Mouse (Mus musculus) heart, embryonic 11.5 days (tissue): ENCODE data around the gene Cerk. TPM values are rescaled to one million over a fixed set of nuclear protein-coding genes. Genes with fewer than 3 reads are reported as not detected.
A peak's percentile ranks its signal among the peaks of the same experiment; 100 is the strongest.

Experiments used
- ATAC-seq: fragments of 200-750 bp; cut with Nextera tagmentation; replicated peaks from 2 replicates; pipeline ENCODE4 v1.8.0; 2017; ENCODE audit warnings: moderate library complexity; ENCODE audit not compliant: insufficient number of reproducible peaks, low FRiP score, low TSS enrichment
- H3K27ac ChIP-seq: fragments of 300-500 bp; sonication (generic); 2 replicates; pipeline ENCODE4 v1.5.1; 2014; ENCODE audit warnings: mild to moderate bottlenecking, low read depth, low read length
- H3K27me3 ChIP-seq: fragments of 300-500 bp; sonication (generic); 2 replicates; pipeline ENCODE4 v1.6.1; 2014; ENCODE audit warnings: mild to moderate bottlenecking, low read length, mixed read lengths; ENCODE audit not compliant: control insufficient read depth, insufficient read depth
- H3K36me3 ChIP-seq: fragments of 300-500 bp; sonication (generic); 2 replicates; pipeline ENCODE4 v1.6.1; 2014; ENCODE audit warnings: mild to moderate bottlenecking, low read length, moderate library complexity, mixed read lengths; ENCODE audit not compliant: control insufficient read depth, insufficient read depth
- H3K4me1 ChIP-seq: fragments of 300-500 bp; sonication (generic); 2 replicates; pipeline ENCODE4 v1.6.1; 2014; ENCODE audit warnings: low read length; ENCODE audit not compliant: control insufficient read depth, insufficient read depth
- H3K4me2 ChIP-seq: fragments of 300-500 bp; sonication (generic); 2 replicates; pipeline ENCODE4 v1.6.1; 2014; ENCODE audit warnings: mild to moderate bottlenecking, moderate library complexity
- H3K4me3 ChIP-seq: fragments of 300-500 bp; sonication (generic); 2 replicates; pipeline ENCODE4 v1.5.1; 2014; ENCODE audit warnings: low read depth, low read length
- H3K9ac ChIP-seq: fragments of 300-500 bp; sonication (generic); 2 replicates; pipeline ENCODE4 v1.6.1; 2014; ENCODE audit warnings: mild to moderate bottlenecking, low read depth, low read length, moderate library complexity
- H3K9me3 ChIP-seq: fragments of 300-500 bp; sonication (generic); replicated peaks from 2 replicates; pipeline ENCODE4 v1.6.1; 2016; ENCODE audit warnings: low read length; ENCODE audit not compliant: control insufficient read depth
- WGBS: fragments of 180-500 bp; shearing (Covaris S2); extraction: QIAGEN DNeasy Blood & Tissue Kit; methylation state at CpG from one replicate; pipeline ENCODE4 v1.1.7; 2014; ENCODE audit not compliant: insufficient replicate concordance; 5-methylcytosine and 5-hydroxymethylcytosine counted together
- polyA plus RNA-seq: library from polyadenylated mRNA; unstranded; fragments of >200 nt; fragmentation: Nextera tagmentation; extraction: Ambion mirVana; gene quantifications from 2 replicates; pipeline ENCODE4 v1.2.1, GENCODE M21; 2014

Gene Cerk
- polyA plus RNA-seq, 1 experiment from 2014 or later, result 10.1 TPM

- ATAC-seq, result no peak
- Histone ChIP-seq H3K9me3 (no peaks in the 10 kb centered on the region), H3K4me1 (peaks cover 26% of the 10 kb centered on the region), H3K9ac (no peak overlapping the region), H3K27ac (no peak overlapping the region), H3K36me3 (no peaks in the 10 kb centered on the region), H3K4me2 (no peak overlapping the region), H3K27me3 (no peaks in the 10 kb centered on the region), H3K4me3 (no peak overlapping the region)
- WGBS, result 86% methylated on average over 12 of the region's 12 CpGs
Observed at GRCm38 (mm10) chr15:86091998-86092670, 93.8 kb downstream of the Cerk start.

- Histone ChIP-seq H3K27me3 (no peaks in the 10 kb centered on the region), H3K9me3 (no peaks in the 10 kb centered on the region), H3K4me3 (no peak overlapping the region), H3K9ac (no peak overlapping the region), H3K4me1 (peaks cover 32% of the 10 kb centered on the region), H3K27ac (no peak overlapping the region), H3K4me2 (no peak overlapping the region), H3K36me3 (no peaks in the 10 kb centered on the region)
- no peak for ATAC-seq
- WGBS, result 91% methylated on average over 23 of the region's 23 CpGs
Observed at GRCm38 (mm10) chr15:86091201-86091997, 94.5 kb downstream of the Cerk start.

GRCm38 (mm10) chr15:86090578-86090977, 95.4 kb downstream of the Cerk start:
- Histone ChIP-seq H3K4me2 (no peak overlapping the region), H3K9ac (no peak overlapping the region), H3K27ac (peak overlapping the region; percentile 60), H3K4me1 (peaks cover 40% of the 10 kb centered on the region), H3K36me3 (no peaks in the 10 kb centered on the region), H3K9me3 (no peaks in the 10 kb centered on the region), H3K4me3 (no peak overlapping the region), H3K27me3 (no peaks in the 10 kb centered on the region)
- WGBS, result 87% methylated on average over 8 of the region's 8 CpGs
- ATAC-seq, result no peak

- ATAC-seq, result no peak
- WGBS, result 42% methylated on average over 11 of the region's 11 CpGs
- Histone ChIP-seq H3K36me3 (no peaks in the 10 kb centered on the region), H3K27ac (peak overlapping the region; percentile 60), H3K4me2 (no peak overlapping the region), H3K9me3 (no peaks in the 10 kb centered on the region), H3K4me1 (peaks cover 45% of the 10 kb centered on the region), H3K9ac (no peak overlapping the region), H3K4me3 (no peak overlapping the region), H3K27me3 (no peaks in the 10 kb centered on the region)
Observed at GRCm38 (mm10) chr15:86089991-86090529, 95.9 kb downstream of the Cerk start.

Other genes starting within 250 kb of the Cerk start
- gene Celsr1, start 152.4 kb downstream of the Cerk start, polyA plus RNA-seq, result 2.1 and 2.2 TPM in 2 replicates
- 4.9 and 6.5 TPM in 2 replicates for gene Gramd4, start 128.4 kb downstream of the Cerk start, polyA plus RNA-seq
- gene Tbc1d22a, start 28.3 kb upstream of the Cerk start, polyA plus RNA-seq, result 6.0 and 7.3 TPM in 2 replicates